Mouse (Mus musculus) gastrocnemius, adult 2 months (tissue): ENCODE data around the gene Brd7. TPM values are rescaled to one million over a fixed set of nuclear protein-coding genes. Genes with fewer than 3 reads are reported as not detected.

Experiments used
- DNase-seq: peaks from one replicate; pipeline ENCODE4 v3.0.0; 2022
- H3K27ac ChIP-seq: fragments of 200-600 bp; 2 replicates; pipeline ENCODE4 v1.8.1; 2022; ENCODE audit warnings: mild to moderate bottlenecking
- H3K4me3 ChIP-seq: fragments of 200-600 bp; 2 replicates; pipeline ENCODE4 v1.8.1; 2022; ENCODE audit warnings: mild to moderate bottlenecking, moderate library complexity
- CTCF ChIP-seq: fragments of 200-600 bp; IDR thresholded peaks from 2 replicates; pipeline ENCODE4 v1.8.1; 2022; ENCODE audit warnings: antibody characterized with exemption, mild to moderate bottlenecking, moderate library complexity
- intact Hi-C: fragments of 180-260 bp; cut with DNase I; formaldehyde crosslinking; loops from one replicate; pipeline ENCODE4 v1.15.1; 2025
- total RNA-seq, 2 experiments: library from RNA; stranded (reverse); gene quantifications; 2 replicates each; pipeline ENCODE4 v1.2.3; 2021

Gene Brd7
- total RNA-seq, 2 experiments from 2014 or later: 74.5 to 85.4 TPM

DNA sequence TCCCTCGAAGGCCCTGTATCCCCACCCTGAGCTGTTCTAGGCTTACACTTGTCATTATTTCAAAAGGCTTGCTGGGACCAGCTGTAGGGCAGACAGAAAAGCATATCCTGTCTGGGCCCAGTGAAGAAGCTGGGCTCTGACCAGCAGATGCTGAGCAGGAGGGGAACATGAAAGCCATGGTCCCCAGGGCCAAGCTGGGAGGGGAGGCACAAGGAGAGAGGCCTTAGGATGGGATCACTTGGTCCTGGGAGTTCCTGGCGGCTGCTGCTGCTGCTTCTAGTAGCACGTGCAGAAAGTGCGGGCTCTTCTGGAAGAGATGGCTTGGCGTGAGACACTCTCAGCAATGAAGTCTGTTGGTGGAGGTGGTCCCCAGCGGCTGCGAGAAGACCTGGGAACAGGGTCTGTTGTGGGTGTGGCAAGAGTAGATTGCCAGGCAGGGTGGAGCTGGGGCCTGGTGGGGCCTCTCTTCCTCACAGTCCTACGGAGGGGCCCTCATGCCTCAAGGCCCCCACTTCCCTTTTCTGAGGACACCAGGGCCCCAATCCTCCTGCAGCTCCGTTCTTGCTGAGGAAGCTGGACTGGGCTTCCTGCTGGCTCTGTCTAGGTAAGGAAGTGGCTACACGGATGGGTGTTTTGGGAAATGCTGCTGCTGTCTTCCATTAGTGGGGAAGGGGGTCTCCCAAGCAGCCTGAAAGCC is 61.9 kb downstream of the Brd7 start:
- Histone ChIP-seq H3K4me3 (no peak overlapping the region), H3K27ac (peak overlapping the region; percentile 66)
- DNase-seq: peak; percentile 57
- TF ChIP-seq CTCF: no peak
- intact Hi-C loops: no loop called here

DNA sequence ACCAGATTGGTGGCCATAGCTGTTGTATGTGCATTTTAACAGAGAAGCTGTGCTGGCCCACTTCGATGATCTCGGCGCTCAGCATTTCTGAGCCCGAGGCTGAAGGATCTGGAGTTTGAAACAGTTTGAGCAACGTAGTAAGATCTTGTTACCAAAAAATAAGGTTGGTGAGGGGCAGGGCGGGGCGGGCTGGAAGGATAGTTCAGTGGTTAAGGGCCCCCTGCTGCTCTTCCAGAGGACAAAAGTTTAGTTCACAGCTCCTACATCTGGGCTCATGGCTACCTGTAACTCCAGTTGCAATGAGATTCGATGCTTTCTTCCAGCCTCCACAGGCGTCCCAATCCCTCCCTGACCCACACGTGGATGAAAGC is 63.3 kb downstream of the Brd7 start:
- DNase-seq: no peak
- no peak overlapping the region for H3K4me3 ChIP-seq
- intact Hi-C loops: no loop called here
- H3K27ac ChIP-seq: no peak overlapping the region
- TF ChIP-seq CTCF: no peak

DNA sequence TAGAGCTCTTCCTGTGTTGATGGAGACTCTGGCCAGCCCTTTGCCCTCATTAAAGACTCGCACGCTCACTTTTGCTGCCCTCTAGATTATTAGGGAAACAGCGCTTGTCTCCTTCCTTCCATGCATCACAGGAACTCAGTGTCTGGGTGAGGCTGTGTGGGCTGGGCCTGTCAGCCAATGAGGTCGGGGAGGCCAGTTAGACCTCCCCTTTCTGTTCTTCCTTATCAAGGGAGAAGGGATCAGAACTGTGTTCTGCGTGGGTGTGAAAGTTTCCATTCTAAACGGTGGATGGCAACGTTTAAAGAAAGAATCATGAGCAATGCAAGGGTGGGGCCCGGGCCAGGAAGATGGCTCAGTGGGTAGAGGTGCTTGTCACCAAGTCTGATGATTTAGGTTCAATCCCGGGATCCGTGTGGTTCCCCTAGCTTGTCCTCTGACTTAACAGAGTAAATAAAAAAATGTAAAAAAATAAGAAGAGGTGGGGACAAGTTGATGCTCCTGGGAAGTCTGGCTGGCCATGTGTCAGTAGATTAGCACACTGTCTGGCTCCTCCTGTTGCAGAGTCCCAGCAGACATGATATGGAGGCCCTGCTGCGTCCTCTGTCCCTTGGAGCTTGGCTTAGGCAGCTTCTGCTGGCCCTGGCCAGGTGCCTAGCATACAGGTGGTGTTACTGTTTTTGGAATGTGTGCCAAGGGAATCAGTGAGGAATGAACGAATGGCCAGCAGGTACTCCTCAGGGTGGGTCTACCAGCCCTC is 63.8 kb downstream of the Brd7 start:
- intact Hi-C loops: no loop called here
- peak; percentile 43 for DNase-seq
- H3K27ac ChIP-seq: no peak overlapping the region
- no peak for TF ChIP-seq CTCF
- no peak overlapping the region for H3K4me3 ChIP-seq

DNA sequence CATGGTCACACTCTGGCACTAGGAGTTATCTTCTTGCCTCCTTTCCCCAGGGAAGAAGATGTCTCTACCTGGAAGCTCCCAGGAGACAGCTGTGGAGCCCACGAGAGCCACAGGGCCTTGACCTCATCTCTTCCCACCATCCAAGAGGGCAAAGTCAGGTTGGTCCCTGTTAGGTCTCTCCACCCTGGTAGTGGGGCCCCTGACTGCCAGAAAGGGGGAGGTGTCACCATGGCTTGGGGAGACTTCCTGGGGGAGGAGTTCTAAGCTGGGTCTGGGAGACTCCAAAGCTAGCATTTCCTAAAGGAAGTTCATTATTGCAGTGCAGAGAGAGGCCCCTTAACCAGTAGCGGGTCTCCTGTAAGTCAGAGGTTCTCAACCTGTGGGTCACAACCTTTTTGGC is 67.0 kb downstream of the Brd7 start:
- Histone ChIP-seq H3K27ac (no peak overlapping the region), H3K4me3 (peak overlapping the region; percentile 50)
- no peak for DNase-seq
- intact Hi-C loops: no loop called here
- no peak for TF ChIP-seq CTCF

DNA sequence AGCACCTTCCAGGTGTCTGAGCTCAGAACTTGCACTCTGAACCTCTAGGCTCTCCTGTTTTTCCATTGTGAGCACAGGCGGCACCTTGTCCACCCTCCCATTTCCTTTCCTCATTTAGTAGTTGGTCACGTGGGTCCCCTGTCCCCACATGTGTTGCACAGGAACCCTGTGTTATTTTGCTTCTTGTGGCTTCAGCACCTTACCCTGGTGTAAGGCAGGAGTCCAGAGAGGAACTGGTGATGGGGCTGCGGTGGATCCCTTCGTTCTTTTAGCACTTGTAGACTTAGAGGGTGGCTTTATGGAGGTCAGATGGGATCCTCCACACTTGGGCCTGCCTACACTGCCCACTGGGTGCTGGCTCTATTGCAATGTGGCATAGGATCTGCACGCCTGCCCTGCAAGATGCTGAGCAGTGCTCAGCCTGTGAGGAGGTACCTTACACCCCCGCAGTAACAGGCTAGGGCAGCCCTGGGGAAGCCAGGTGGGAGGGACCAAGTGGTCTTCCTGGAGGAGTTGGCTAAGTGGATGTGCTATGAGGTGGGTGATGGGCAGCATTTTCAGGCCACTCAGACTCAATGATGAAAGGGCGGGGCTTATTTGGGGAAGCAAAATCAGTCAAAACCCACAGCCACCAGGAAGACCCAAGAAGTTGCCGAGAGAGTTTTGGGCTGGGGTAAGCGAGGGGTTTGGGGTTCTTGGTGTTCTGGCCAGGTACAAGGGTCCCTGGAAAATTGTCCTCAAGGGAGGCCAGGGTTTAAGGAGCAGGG is 68.2 kb downstream of the Brd7 start:
- Histone ChIP-seq H3K27ac (peak overlapping the region; percentile 28), H3K4me3 (peak overlapping the region; percentile 50)
- intact Hi-C loops: no loop called here
- DNase-seq: no peak
- TF ChIP-seq CTCF: no peak

DNA sequence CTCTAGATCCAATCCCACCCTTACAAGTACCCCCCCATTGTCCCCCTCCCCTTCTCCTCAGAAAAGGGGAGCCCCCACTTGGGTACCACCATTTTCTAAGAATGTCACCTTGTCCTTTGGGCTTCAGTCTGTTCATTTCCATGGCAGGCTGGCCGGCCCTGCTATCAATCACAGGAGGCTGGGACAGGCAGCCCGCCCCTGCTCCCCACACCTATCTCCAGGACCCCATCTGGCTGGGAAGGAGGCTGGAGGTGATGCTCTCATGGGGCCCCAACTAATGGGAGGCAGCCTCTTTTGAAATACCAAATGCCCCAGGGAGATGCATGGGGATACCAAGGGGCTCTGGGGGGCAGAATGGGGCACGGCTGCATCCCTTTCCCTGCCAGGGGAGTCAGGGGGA is 69.1 kb downstream of the Brd7 start:
- no peak for TF ChIP-seq CTCF
- no peak overlapping the region for H3K4me3 ChIP-seq
- no peak overlapping the region for H3K27ac ChIP-seq
- intact Hi-C loops: no loop called here
- no peak for DNase-seq

DNA sequence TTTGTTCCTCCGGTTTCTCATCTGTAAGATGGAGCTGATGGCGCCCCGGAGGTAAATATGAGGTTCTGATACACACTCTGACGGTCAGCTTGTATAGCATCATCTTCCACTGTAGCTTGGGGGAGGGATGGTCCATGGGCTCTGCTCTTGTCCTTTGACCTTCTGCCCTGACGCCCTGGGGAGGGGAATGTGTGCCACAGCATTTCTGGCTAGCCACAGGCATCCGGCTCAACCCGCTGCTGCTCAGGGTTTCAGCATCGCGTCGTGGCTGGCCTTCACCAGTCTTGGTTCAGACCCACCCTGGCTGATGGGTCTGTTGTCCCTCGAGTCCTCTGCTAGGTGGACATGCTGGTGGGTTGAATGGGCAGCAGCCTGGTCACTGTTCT is 70.7 kb downstream of the Brd7 start:
- Histone ChIP-seq H3K27ac (peak overlapping the region; percentile 16; the same call in 1 of the 2 replicates), H3K4me3 (no peak overlapping the region)
- DNase-seq: no peak
- intact Hi-C loops: no loop called here
- TF ChIP-seq CTCF: no peak

DNA sequence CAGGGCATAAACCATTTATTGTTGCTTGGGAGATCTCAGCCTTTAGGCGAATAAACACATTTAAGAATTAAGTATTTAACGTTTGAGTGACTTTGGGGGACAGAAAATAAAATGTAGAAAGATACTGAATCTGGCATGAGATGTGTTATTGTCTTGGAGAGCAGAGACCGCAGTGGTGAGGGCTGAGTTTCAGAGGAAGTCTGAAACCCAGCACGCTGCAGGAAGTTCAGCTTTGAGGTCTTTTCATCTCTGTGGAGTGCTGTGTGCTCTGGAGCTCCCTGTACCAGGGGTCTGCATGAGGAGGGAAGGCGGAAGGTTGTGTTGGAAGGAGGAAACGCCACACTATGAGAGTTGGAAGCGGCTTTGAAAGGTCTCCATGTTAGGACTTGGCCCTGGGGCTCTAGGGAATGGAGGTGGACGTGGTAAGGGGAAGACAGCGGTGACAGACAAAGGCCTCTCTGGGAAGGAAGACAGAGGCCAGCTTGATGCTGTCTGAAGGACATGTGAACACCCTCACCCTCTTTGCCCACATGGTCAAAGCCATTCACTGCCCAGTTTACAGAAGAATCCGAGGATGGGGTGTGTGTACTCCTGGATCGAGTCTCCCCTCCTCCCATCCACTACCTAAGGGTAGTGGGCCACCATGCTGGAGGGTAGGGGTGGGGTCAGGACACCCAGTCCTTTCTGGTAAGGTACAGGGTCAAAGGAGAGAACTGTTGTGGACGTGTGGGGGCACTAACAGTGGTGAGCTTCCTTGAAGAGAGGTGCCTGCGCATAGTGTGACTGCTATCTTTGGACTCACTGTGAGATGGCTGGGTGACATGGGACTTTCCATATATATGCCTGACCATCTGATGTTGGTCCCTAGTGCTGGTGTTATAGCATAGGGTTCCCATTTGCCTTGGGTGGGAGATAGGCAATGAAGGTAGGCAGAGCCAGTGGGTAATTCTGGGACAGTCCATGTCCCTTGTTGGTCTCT is 71.4 kb downstream of the Brd7 start:
- DNase-seq: no peak
- no peak for TF ChIP-seq CTCF
- peak overlapping the region; percentile 8; the same call in 1 of the 2 replicates for H3K27ac ChIP-seq

DNA sequence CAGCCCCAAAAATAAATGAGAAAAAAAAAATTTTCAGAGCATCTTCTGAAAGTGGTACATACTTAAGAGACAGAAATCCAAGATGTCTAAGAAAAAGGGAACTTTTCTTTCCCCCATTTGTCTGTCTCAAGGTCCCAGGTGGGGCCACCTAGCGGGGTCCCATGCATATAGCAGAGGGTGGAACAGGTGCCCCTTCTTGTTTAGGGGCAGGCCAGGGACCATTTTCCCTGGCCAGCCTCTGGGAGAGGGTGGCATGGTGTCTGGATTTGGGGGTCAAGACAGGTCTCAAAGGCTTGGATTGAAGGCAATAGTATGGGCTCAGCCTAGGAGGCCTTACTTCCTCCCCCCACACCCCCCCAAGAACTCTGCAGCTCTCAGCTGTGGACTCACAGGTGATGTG is 72.1 kb downstream of the Brd7 start:
- H3K27ac ChIP-seq: peak overlapping the region; percentile 59
- no peak for TF ChIP-seq CTCF
- no peak for DNase-seq
- H3K4me3 ChIP-seq: no peak overlapping the region
- intact Hi-C loops: no loop called here

More for the DNA sequence above, 71.4 kb downstream of the Brd7 start:
- no peak overlapping the region for H3K4me3 ChIP-seq
- intact Hi-C loops: no loop called here

DNA sequence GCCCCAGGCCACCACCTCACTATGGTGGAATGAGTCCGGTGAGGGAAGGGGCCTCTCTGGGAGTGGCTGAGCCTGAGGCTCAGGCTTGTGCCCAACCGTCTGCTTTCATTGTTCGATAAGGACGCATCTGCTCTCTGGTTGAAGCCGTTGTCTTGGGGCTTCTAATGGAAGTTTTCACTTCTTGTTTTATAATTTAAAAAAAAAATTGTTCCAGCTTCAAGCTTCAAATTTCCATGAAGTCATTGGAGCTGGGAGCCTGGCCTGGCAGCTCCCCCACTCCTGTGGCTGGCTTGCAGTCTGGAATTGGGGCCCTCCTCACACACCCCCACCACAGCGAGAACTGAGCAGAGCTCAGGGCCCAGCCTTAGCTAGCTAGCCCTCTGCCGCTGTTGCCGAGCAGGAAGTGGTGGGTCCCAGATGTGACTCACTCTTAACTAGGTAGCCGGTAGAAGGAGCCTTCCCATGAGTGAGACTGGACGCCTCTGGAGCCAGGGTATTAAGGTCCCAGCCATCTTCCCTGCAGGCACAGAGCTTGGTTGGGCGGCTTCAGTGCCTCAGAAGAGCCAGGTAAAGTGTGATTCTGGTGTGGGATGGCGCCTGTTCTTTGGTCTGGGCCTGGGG is 73.3 kb downstream of the Brd7 start:
- Histone ChIP-seq H3K4me3 (peak overlapping the region; percentile 50), H3K27ac (peak overlapping the region; percentile 79)
- intact Hi-C loops: no loop called here
- peak; percentile 73 for DNase-seq
- no peak for TF ChIP-seq CTCF

DNA sequence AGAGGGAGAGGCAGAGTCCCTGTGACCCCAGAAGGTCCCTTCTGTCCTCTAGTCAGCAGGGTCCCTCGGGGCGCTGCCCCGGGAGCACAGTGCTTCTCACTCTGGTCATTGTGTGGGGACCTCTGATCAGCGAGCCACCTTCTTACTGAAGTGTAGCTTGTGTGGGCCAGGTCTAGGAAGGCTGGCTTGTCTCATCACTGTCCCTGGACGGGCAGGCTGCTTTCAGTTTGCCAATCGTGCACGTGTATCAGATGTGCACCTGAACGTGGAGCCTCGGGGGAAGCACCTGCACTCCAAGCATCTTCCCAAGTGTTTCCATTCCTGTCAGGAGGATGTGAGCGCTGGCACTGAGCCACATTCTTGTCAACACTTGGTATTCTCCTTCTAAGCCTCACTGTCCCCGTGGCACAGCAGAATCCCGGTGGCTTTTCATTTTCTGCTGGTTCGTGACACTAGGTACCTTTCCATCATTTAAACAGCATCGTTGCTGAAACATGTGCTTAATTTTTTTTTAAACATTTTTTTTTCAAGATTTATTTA is 75.5 kb downstream of the Brd7 start:
- no peak for TF ChIP-seq CTCF
- DNase-seq: no peak
- intact Hi-C loops: no loop called here

More for the DNA sequence above, 75.5 kb downstream of the Brd7 start:
- Histone ChIP-seq H3K4me3 (no peak overlapping the region), H3K27ac (peak overlapping the region; percentile 80)
